Mouse (Mus musculus): ENCODE data around the gene Dnajb14. TPM values are rescaled to one million over a fixed set of nuclear protein-coding genes. Genes with fewer than 3 reads are reported as not detected.
"Not testable (repeated sequence)": the region's sequence is repeated elsewhere in the genome, so short reads cannot be mapped to it uniquely, and the experiment has no call there.

Dnajb14 gene
- polyA plus RNA-seq, 1 experiment: 6.1 TPM

DNA sequence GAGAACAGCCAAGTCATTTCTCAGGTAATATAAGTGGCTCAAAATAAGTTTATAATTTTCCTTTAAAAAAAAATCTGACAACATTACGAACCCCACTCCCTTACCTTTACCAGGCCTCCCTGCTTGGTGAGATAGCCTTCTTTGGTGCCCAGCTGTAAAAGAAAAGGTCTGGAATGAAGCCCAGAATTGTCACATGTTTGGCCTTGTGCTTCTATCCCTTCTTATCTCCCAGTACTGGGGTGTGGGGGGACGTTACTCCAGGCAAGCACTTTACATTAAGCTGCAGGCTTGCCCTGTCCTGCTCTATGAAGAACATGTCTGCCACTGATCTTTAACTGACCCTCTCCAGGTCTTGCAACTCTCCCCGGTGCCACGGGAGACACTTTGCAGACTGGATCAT, 73.3 kb downstream of the Dnajb14 start:
- DNase-seq: no peak
- TF ChIP-seq POLR2A (IDR thresholded peaks at IDR 0.05; ENCODE audit: borderline replicate concordance, extremely low read depth, low read depth, low read length) (no peak), CTCF (IDR thresholded peaks at IDR 0.05; ENCODE audit: insufficient read depth, low read length) (no peak)
- Histone ChIP-seq H3K4me3 (replicated peaks; ENCODE audit: extremely low read depth, low read depth, low read length) (no peak overlapping the region), H3K4me1 (ENCODE audit: control insufficient read depth, insufficient read depth, low read length) (peaks cover 6% of the 10 kb centered on the region; the same call in 1 of the 2 replicates)
- 48% methylated on average over 4 of the region's 4 CpGs for WGBS

DNA sequence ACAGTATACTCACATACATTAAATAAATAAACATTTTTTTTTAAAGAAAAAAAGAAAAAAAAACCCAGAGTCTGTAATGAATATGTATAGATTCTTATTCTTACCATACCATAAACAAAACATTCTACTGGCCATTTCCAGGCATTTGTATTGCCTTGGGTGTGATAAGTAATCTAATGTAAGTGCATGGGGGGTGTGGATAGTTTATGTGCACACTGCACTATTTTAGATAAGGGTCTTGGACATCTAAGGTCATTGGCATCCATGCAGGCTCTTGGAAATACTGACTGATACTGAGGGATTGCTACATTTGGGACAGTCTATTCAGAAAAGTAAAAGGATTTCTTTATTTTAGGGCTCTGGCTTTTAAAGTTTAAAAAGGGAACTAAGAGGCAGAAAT, 74.1 kb downstream of the Dnajb14 start:
- Histone ChIP-seq H3K4me3 (replicated peaks; ENCODE audit: extremely low read depth, low read depth, low read length) (no peak overlapping the region), H3K4me1 (ENCODE audit: control insufficient read depth, insufficient read depth, low read length) (peaks cover 6% of the 10 kb centered on the region; the same call in 1 of the 2 replicates)
- no peak for DNase-seq
- no peak for TF ChIP-seq POLR2A (IDR thresholded peaks at IDR 0.05; ENCODE audit: borderline replicate concordance, extremely low read depth, low read depth, low read length)
- TF ChIP-seq CTCF (IDR thresholded peaks at IDR 0.05; ENCODE audit: insufficient read depth, low read length): no peak

- Histone ChIP-seq H3K4me1 (ENCODE audit: control insufficient read depth, insufficient read depth, low read length) (peaks cover 6% of the 10 kb centered on the region; the same call in 1 of the 2 replicates), H3K4me3 (replicated peaks; ENCODE audit: extremely low read depth, low read depth, low read length) (no peak overlapping the region)
- no peak for DNase-seq
- WGBS: 82% methylated on average over 12 of the region's 12 CpGs
- no peak for TF ChIP-seq CTCF (IDR thresholded peaks at IDR 0.05; ENCODE audit: insufficient read depth, low read length)
- TF ChIP-seq POLR2A (IDR thresholded peaks at IDR 0.05; ENCODE audit: borderline replicate concordance, extremely low read depth, low read depth, low read length): no peak
Observed at GRCm38 (mm10) chr3:137942098-137942622, 74.7 kb downstream of the Dnajb14 start.

DNA sequence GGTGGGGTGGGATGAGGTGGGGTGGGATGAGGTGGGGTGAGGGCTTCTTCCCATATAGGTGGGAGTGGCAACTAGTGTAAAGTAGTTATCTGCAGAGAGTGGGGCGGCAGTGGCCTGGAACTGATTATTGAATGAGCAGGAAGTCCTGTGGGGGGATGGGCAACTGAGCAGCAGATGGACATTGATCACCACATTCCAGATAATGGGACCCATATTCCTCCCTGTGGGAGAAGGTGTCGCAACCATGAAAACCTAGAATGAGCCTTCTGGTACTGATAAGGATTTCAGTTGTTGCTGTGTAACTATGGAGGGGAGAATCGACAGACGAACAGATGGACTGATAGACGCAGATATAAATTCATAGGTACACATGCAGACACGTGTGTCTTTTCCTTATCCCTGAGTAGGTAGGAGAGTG, 76.3 kb downstream of the Dnajb14 start:
- TF ChIP-seq POLR2A (IDR thresholded peaks at IDR 0.05; ENCODE audit: borderline replicate concordance, extremely low read depth, low read depth, low read length) (no peak), CTCF (IDR thresholded peaks at IDR 0.05; ENCODE audit: insufficient read depth, low read length) (no peak)
- no peak for DNase-seq
- H3K4me3 ChIP-seq (replicated peaks; ENCODE audit: extremely low read depth, low read depth, low read length): no peak overlapping the region
- peaks cover 6% of the 10 kb centered on the region; the same call in 1 of the 2 replicates for H3K4me1 ChIP-seq (ENCODE audit: control insufficient read depth, insufficient read depth, low read length)
- WGBS: 86% methylated on average over 6 of the region's 6 CpGs

DNA sequence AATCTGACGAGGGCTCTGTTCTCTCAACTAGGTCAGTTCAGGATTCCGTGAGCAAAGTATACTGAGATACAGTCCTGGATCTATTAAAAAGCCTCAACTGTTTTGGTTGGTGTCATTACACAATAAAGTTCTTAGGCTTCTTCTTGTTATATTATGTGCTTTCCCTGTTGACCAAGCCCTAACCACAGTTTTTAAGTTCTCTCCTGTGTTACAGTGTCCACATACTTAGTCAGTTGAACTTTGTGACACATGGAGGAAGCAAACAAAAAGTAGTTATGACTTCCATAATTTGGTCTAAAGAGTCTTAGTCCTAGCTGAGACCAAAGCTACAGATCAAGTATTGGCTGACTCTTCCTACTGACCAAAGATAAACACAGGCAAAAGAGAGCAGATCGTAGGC, 79.4 kb downstream of the Dnajb14 start:
- WGBS: 82% methylated on average over 3 of the region's 3 CpGs
- TF ChIP-seq POLR2A (IDR thresholded peaks at IDR 0.05; ENCODE audit: borderline replicate concordance, extremely low read depth, low read depth, low read length) (no peak), CTCF (IDR thresholded peaks at IDR 0.05; ENCODE audit: insufficient read depth, low read length) (no peak)

DNA sequence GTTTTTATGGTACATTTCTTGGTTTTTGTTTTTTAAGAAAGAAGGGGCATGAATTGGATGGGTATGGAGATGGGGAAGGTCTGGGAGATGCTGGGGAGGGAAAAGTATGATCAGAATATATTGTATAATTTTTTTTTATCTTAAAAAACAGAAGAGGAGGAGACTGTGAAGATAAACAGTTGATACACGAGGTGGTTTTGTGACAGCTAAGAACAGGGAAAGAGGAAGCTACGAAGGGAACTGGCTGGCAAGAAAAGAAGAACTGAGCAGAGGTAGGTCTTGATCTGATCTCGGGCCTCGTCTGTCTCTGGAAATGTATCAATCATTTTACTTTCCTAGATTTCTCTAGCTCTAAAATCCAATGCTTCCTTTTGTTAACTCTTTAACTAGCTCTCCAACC, 80.0 kb downstream of the Dnajb14 start:
- TF ChIP-seq POLR2A (IDR thresholded peaks at IDR 0.05; ENCODE audit: borderline replicate concordance, extremely low read depth, low read depth, low read length) (no peak), CTCF (IDR thresholded peaks at IDR 0.05; ENCODE audit: insufficient read depth, low read length) (no peak)
- WGBS: 69% methylated on average over 4 of the region's 4 CpGs
- H3K4me1 ChIP-seq (ENCODE audit: control insufficient read depth, insufficient read depth, low read length): no peaks in the 10 kb centered on the region
- no peak for DNase-seq
- H3K4me3 ChIP-seq (replicated peaks; ENCODE audit: extremely low read depth, low read depth, low read length): no peak overlapping the region

More for the DNA sequence above, 79.4 kb downstream of the Dnajb14 start:
- no peak overlapping the region for H3K4me3 ChIP-seq (replicated peaks; ENCODE audit: extremely low read depth, low read depth, low read length)
- no peak for DNase-seq
- no peaks in the 10 kb centered on the region for H3K4me1 ChIP-seq (ENCODE audit: control insufficient read depth, insufficient read depth, low read length)

- no peak overlapping the region for H3K4me3 ChIP-seq (replicated peaks; ENCODE audit: extremely low read depth, low read depth, low read length)
- no peak for TF ChIP-seq CTCF (IDR thresholded peaks at IDR 0.05; ENCODE audit: insufficient read depth, low read length)
- no peak for TF ChIP-seq POLR2A (IDR thresholded peaks at IDR 0.05; ENCODE audit: borderline replicate concordance, extremely low read depth, low read depth, low read length)
- H3K4me1 ChIP-seq (ENCODE audit: control insufficient read depth, insufficient read depth, low read length): peaks cover 4% of the 10 kb centered on the region; the same call in 1 of the 2 replicates
- no peak for DNase-seq
- WGBS: 80% methylated on average over 10 of the region's 10 CpGs
Observed at GRCm38 (mm10) chr3:137950191-137950885, 82.9 kb downstream of the Dnajb14 start.

DNA sequence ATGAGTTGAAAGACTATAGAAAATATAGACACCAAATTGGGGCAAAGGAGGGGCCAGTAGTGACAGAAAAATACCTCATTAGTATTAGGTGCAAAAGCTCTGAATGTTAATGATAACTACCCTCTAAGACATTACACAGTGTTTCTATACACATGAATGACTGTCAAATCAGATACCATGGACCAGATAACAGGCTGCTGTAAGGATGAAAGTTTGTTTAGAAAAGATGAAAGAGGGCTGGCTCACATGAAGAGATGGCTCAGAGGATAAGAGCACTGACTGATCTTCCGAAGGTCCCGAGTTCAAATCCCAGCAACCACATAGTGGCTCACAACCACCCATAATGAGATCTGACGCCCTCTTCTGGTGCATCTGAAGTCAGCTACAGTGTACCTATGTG, 83.8 kb downstream of the Dnajb14 start:
- not testable (repeated sequence) for H3K4me1 ChIP-seq (ENCODE audit: control insufficient read depth, insufficient read depth, low read length); H3K4me3 ChIP-seq (replicated peaks; ENCODE audit: extremely low read depth, low read depth, low read length); DNase-seq
- 82% methylated on average over 3 of the region's 3 CpGs for WGBS

- 41% methylated on average over 7 of the region's 7 CpGs for WGBS
- DNase-seq: no peak
- peaks cover 8% of the 10 kb centered on the region; the same call in 1 of the 2 replicates for H3K4me1 ChIP-seq (ENCODE audit: control insufficient read depth, insufficient read depth, low read length)
- H3K4me3 ChIP-seq (replicated peaks; ENCODE audit: extremely low read depth, low read depth, low read length): no peak overlapping the region
- TF ChIP-seq CTCF (IDR thresholded peaks at IDR 0.05; ENCODE audit: insufficient read depth, low read length) (no peak), POLR2A (IDR thresholded peaks at IDR 0.05; ENCODE audit: borderline replicate concordance, extremely low read depth, low read depth, low read length) (no peak)
Observed at GRCm38 (mm10) chr3:137951819-137952218, 84.3 kb downstream of the Dnajb14 start.
